Mouse (Mus musculus) lung, embryonic 15.5 days (tissue): ENCODE data around the gene Pde11a. TPM values are rescaled to one million over a fixed set of nuclear protein-coding genes. Genes with fewer than 3 reads are reported as not detected.

Experiments used
- ATAC-seq: fragments of 200-750 bp; cut with Nextera tagmentation; 2 replicates; pipeline ENCODE4 v1.8.0; 2017; ENCODE audit warnings: moderate number of reproducible peaks, borderline replicate concordance; ENCODE audit not compliant: low FRiP score, low TSS enrichment; ENCODE audit errors: extremely low read depth
- H3K27ac ChIP-seq: fragments of 300-500 bp; sonication (generic); 2 replicates; pipeline ENCODE4 v1.5.1; 2015; ENCODE audit warnings: moderate library complexity, mild to moderate bottlenecking, inconsistent platforms
- H3K27me3 ChIP-seq: fragments of 300-500 bp; sonication (generic); 2 replicates; pipeline ENCODE4 v1.6.1; 2015; ENCODE audit warnings: inconsistent platforms
- H3K36me3 ChIP-seq: fragments of 300-500 bp; sonication (generic); 2 replicates; pipeline ENCODE4 v1.6.1; 2015; ENCODE audit warnings: inconsistent platforms
- H3K4me1 ChIP-seq: fragments of 300-500 bp; sonication (generic); 2 replicates; pipeline ENCODE4 v1.6.1; 2015; ENCODE audit warnings: inconsistent platforms
- H3K4me2 ChIP-seq: fragments of 300-500 bp; sonication (generic); 2 replicates; pipeline ENCODE4 v1.6.1; 2015; ENCODE audit warnings: inconsistent platforms, mild to moderate bottlenecking, moderate library complexity
- H3K4me3 ChIP-seq: fragments of 300-500 bp; sonication (generic); 2 replicates; pipeline ENCODE4 v1.5.1; 2015; ENCODE audit warnings: mild to moderate bottlenecking, inconsistent platforms
- H3K9ac ChIP-seq: fragments of 300-500 bp; sonication (generic); 2 replicates; pipeline ENCODE4 v1.6.1; 2015; ENCODE audit warnings: inconsistent platforms
- H3K9me3 ChIP-seq: fragments of 300-500 bp; sonication (generic); 2 replicates; pipeline ENCODE4 v1.6.1; 2016; ENCODE audit warnings: inconsistent platforms
- WGBS: fragments of 180-500 bp; shearing (Covaris S2); methylation state at CpG from one replicate; pipeline ENCODE4 v1.1.7; 2015; 5-methylcytosine and 5-hydroxymethylcytosine counted together
- polyA plus RNA-seq: library from polyadenylated mRNA; unstranded; fragments of >200 nt; fragmentation: Nextera tagmentation; extraction: Ambion mirVana; gene quantifications from 2 replicates; pipeline ENCODE4 v1.2.1, GENCODE M21; 2015

The Pde11a gene
- polyA plus RNA-seq, 1 experiment from 2014 or later, result 0.14 TPM

GRCm38 (mm10) chr2:76129933-76130627 is 208.5 kb downstream of the Pde11a start:
- no peak overlapping the region for H3K4me2 ChIP-seq
- H3K4me1 ChIP-seq, result peaks cover 15% of the 10 kb centered on the region
- H3K9ac ChIP-seq, result no peak overlapping the region
- no peak overlapping the region for H3K4me3 ChIP-seq
- H3K36me3 ChIP-seq, result no peaks in the 10 kb centered on the region
- WGBS, result 62% methylated on average over 12 of the region's 12 CpGs
- H3K27ac ChIP-seq, result no peak overlapping the region
- H3K9me3 ChIP-seq, result no peaks in the 10 kb centered on the region
- H3K27me3 ChIP-seq, result no peaks in the 10 kb centered on the region
- ATAC-seq, result no peak

GRCm38 (mm10) chr2:76129058-76129437 is 209.5 kb downstream of the Pde11a start:
- Histone ChIP-seq H3K4me1 (peaks cover 15% of the 10 kb centered on the region), H3K27me3 (no peaks in the 10 kb centered on the region), H3K36me3 (no peaks in the 10 kb centered on the region), H3K4me3 (0 out of 2 replicates have a peak overlapping the region, but pooled peaks have one; percentile 9), H3K9ac (no peak overlapping the region), H3K27ac (no peak overlapping the region), H3K4me2 (peak overlapping the region; percentile 50), H3K9me3 (no peaks in the 10 kb centered on the region)
- 10% methylated on average over 8 of the region's 8 CpGs for WGBS
- ATAC-seq, result no peak

- Histone ChIP-seq H3K4me3 (0 out of 2 replicates have a peak overlapping the region, but pooled peaks have one; percentile 9), H3K27me3 (no peaks in the 10 kb centered on the region), H3K36me3 (no peaks in the 10 kb centered on the region), H3K4me2 (peak overlapping the region; percentile 50), H3K27ac (no peak overlapping the region), H3K4me1 (peaks cover 15% of the 10 kb centered on the region), H3K9me3 (no peaks in the 10 kb centered on the region), H3K9ac (no peak overlapping the region)
- no peak for ATAC-seq
- WGBS, result 19% methylated on average over 9 of the region's 9 CpGs
These were observed 210.2 kb downstream of the Pde11a start for GRCm38 (mm10) chr2:76128105-76129057.

GRCm38 (mm10) chr2:76126651-76127050 is 211.9 kb downstream of the Pde11a start:
- Histone ChIP-seq H3K27ac (no peak overlapping the region), H3K36me3 (no peaks in the 10 kb centered on the region), H3K4me1 (peaks cover 15% of the 10 kb centered on the region), H3K9ac (no peak overlapping the region), H3K27me3 (no peaks in the 10 kb centered on the region), H3K9me3 (no peaks in the 10 kb centered on the region), H3K4me2 (no peak overlapping the region), H3K4me3 (no peak overlapping the region)
- ATAC-seq, result no peak
- 84% methylated on average over 6 of the region's 6 CpGs for WGBS

GRCm38 (mm10) chr2:76124821-76125220 is 213.8 kb downstream of the Pde11a start:
- Histone ChIP-seq H3K4me1 (peaks cover 15% of the 10 kb centered on the region), H3K4me2 (no peak overlapping the region), H3K9ac (no peak overlapping the region), H3K27me3 (no peaks in the 10 kb centered on the region), H3K27ac (no peak overlapping the region), H3K36me3 (no peaks in the 10 kb centered on the region), H3K9me3 (no peaks in the 10 kb centered on the region), H3K4me3 (no peak overlapping the region)
- ATAC-seq, result no peak
- WGBS, result 54% methylated on average over 6 of the region's 6 CpGs

- Histone ChIP-seq H3K4me2 (no peak overlapping the region), H3K36me3 (no peaks in the 10 kb centered on the region), H3K4me1 (no peaks in the 10 kb centered on the region), H3K27ac (no peak overlapping the region), H3K27me3 (no peaks in the 10 kb centered on the region), H3K9ac (no peak overlapping the region), H3K4me3 (no peak overlapping the region), H3K9me3 (no peaks in the 10 kb centered on the region)
- 84% methylated on average over 6 of the region's 6 CpGs for WGBS
- ATAC-seq, result no peak
These were observed 216.4 kb downstream of the Pde11a start for GRCm38 (mm10) chr2:76122167-76122566.

- Histone ChIP-seq H3K4me2 (no peak overlapping the region), H3K27me3 (no peaks in the 10 kb centered on the region), H3K36me3 (no peaks in the 10 kb centered on the region), H3K9ac (no peak overlapping the region), H3K9me3 (no peaks in the 10 kb centered on the region), H3K27ac (no peak overlapping the region), H3K4me1 (no peaks in the 10 kb centered on the region), H3K4me3 (no peak overlapping the region)
- WGBS, result 66% methylated on average over 2 of the region's 2 CpGs
- ATAC-seq, result no peak
These were observed 218.7 kb downstream of the Pde11a start for GRCm38 (mm10) chr2:76119848-76120247.

- H3K9ac ChIP-seq, result no peak overlapping the region
- no peaks in the 10 kb centered on the region for H3K36me3 ChIP-seq
- no peaks in the 10 kb centered on the region for H3K27me3 ChIP-seq
- H3K4me2 ChIP-seq, result no peak overlapping the region
- no peak overlapping the region for H3K4me3 ChIP-seq
- ATAC-seq, result no peak
- 28% methylated on average over 5 of the region's 5 CpGs for WGBS
- no peaks in the 10 kb centered on the region for H3K4me1 ChIP-seq
- no peak overlapping the region for H3K27ac ChIP-seq
- no peaks in the 10 kb centered on the region for H3K9me3 ChIP-seq
These were observed 220.1 kb downstream of the Pde11a start for GRCm38 (mm10) chr2:76118491-76118890.

GRCm38 (mm10) chr2:76117219-76117618 is 221.4 kb downstream of the Pde11a start:
- no peaks in the 10 kb centered on the region for H3K27me3 ChIP-seq
- 85% methylated on average over 1 of the region's 1 CpGs for WGBS
- H3K4me3 ChIP-seq, result no peak overlapping the region
- no peaks in the 10 kb centered on the region for H3K4me1 ChIP-seq
- H3K9me3 ChIP-seq, result no peaks in the 10 kb centered on the region
- no peak overlapping the region for H3K4me2 ChIP-seq
- H3K36me3 ChIP-seq, result no peaks in the 10 kb centered on the region
- no peak overlapping the region for H3K9ac ChIP-seq
- ATAC-seq, result no peak
- H3K27ac ChIP-seq, result no peak overlapping the region

GRCm38 (mm10) chr2:76115696-76116095 is 222.9 kb downstream of the Pde11a start:
- Histone ChIP-seq H3K27ac (no peak overlapping the region), H3K27me3 (no peaks in the 10 kb centered on the region), H3K36me3 (no peaks in the 10 kb centered on the region), H3K4me3 (no peak overlapping the region), H3K9me3 (no peaks in the 10 kb centered on the region), H3K4me2 (no peak overlapping the region), H3K9ac (no peak overlapping the region), H3K4me1 (no peaks in the 10 kb centered on the region)
- ATAC-seq, result no peak
- 30% methylated on average over 1 of the region's 1 CpGs for WGBS

GRCm38 (mm10) chr2:76114734-76115133 is 223.8 kb downstream of the Pde11a start:
- Histone ChIP-seq H3K36me3 (no peaks in the 10 kb centered on the region), H3K27ac (no peak overlapping the region), H3K27me3 (no peaks in the 10 kb centered on the region), H3K9me3 (no peaks in the 10 kb centered on the region), H3K4me1 (peaks cover 2% of the 10 kb centered on the region; the same call in 1 of the 2 replicates), H3K4me2 (no peak overlapping the region), H3K4me3 (no peak overlapping the region), H3K9ac (no peak overlapping the region)
- 17% methylated on average over 6 of the region's 6 CpGs for WGBS
- no peak for ATAC-seq

- no peaks in the 10 kb centered on the region for H3K27me3 ChIP-seq
- no peak overlapping the region; the same call in 1 of the 2 replicates for H3K4me2 ChIP-seq
- ATAC-seq, result no peak
- H3K9ac ChIP-seq, result no peak overlapping the region
- WGBS, result 27% methylated on average over 8 of the region's 8 CpGs
- no peaks in the 10 kb centered on the region for H3K36me3 ChIP-seq
- H3K4me3 ChIP-seq, result no peak overlapping the region
- H3K27ac ChIP-seq, result no peak overlapping the region
- no peaks in the 10 kb centered on the region for H3K9me3 ChIP-seq
- H3K4me1 ChIP-seq, result peaks cover 3% of the 10 kb centered on the region; the same call in 1 of the 2 replicates
These were observed 228.9 kb downstream of the Pde11a start for GRCm38 (mm10) chr2:76109653-76110052.
